Comparison of ENCODE assay signal across 21 mouse cellular contexts in genomic region chr15:96675055-96675454, GRCm38 (mm10). TPM values are rescaled to one million over a fixed set of nuclear protein-coding genes. Genes with fewer than 3 reads are reported as not detected.
A peak's percentile ranks its signal among the peaks of the same experiment; 100 is the strongest.
DNase-seq lines count a peak whose midpoint lies in the region; ATAC-seq and TF ChIP-seq lines count a peak whose summit lies in the region.
"Had no signal": no experiment of that assay in that cellular context is flagged by ENCODE, and none has a peak within 500 bp of the region (broad histone marks: within the 10 kb centered on the region; RNA-seq: fewer than 3 reads in every experiment).

No protein-coding gene starts in this region.

- WGBS in lung, embryonic 14.5 days: 84% methylated on average over 11 of the region's 11 CpGs
- WGBS in lung, adult 2 months: 86% methylated on average over 11 of the region's 11 CpGs

- no peak for DNase-seq in lung, embryonic 14.5 days
- no peak for DNase-seq in lung, adult 2 months
- DNase-seq in ES-CJ7 (ENCODE audit: low read depth, low spot score): peak; percentile 64
- peak; percentile 68 for DNase-seq in ZHBTc4 (ENCODE audit: low read depth, low spot score)
- DNase-seq in yolk sac, embryonic 10.5 days (ENCODE audit: low spot score): peak; percentile 54
- no peak for DNase-seq in cerebellum, postnatal 25 days
- DNase-seq in cerebellum, adult 9-10 months: no peak
- DNase-seq: adrenal gland, postnatal 14 days; cerebellum, adult 11-12 months; cerebellum, adult 9-11 months; embryo, embryonic 11 days; heart, adult 2 months; heart, postnatal 14 days had no signal

- H3K9me3 ChIP-seq in lung, embryonic 14.5 days (ENCODE audit: low read depth, low read length): no peaks in the 10 kb centered on the region
- H3K9me3 ChIP-seq: embryonic facial prominence, embryonic 15.5 days; forebrain, embryonic 10.5 days; heart, embryonic 15.5 days; hindbrain, embryonic 15.5 days had no signal

- no peak overlapping the region for H3K4me3 ChIP-seq in lung, embryonic 14.5 days (ENCODE audit: low read depth, low read length)
- H3K4me3 ChIP-seq in lung, adult 2 months (replicated peaks; ENCODE audit: extremely low read depth, low read depth, low read length): no peak overlapping the region
- H3K4me3 ChIP-seq: embryonic facial prominence, embryonic 15.5 days; erythroblast, embryonic 14.5 days; forebrain, embryonic 10.5 days; heart, adult 2 months; heart, embryonic 15.5 days; hindbrain, embryonic 15.5 days had no signal

- H3K9ac ChIP-seq in lung, embryonic 14.5 days: no peak overlapping the region
- H3K9ac ChIP-seq: embryonic facial prominence, embryonic 15.5 days; heart, embryonic 15.5 days; hindbrain, embryonic 15.5 days had no signal

- TF ChIP-seq CTCF in lung, embryonic 14.5 days (IDR thresholded peaks at IDR 0.05; ENCODE audit: low read depth): no peak
- TF ChIP-seq CTCF in lung, adult 2 months (IDR thresholded peaks at IDR 0.05; ENCODE audit: insufficient read depth, low read length): no peak

- H3K27me3 ChIP-seq in lung, embryonic 14.5 days (ENCODE audit: insufficient read depth, low read length): peaks cover 3% of the 10 kb centered on the region; the same call in 1 of the 2 replicates
- H3K27me3 ChIP-seq: heart, embryonic 15.5 days; hindbrain, embryonic 15.5 days had no signal

- 0 out of 2 replicates have a peak, but pooled peaks have one; percentile 32 for ATAC-seq in lung, embryonic 14.5 days (ENCODE audit: insufficient read depth)
- ATAC-seq: forebrain, embryonic 14.5 days; intestine, embryonic 16.5 days had no signal

- no peak overlapping the region for H3K4me2 ChIP-seq in lung, embryonic 14.5 days
- H3K4me2 ChIP-seq: embryonic facial prominence, embryonic 15.5 days; heart, embryonic 11.5 days; heart, embryonic 15.5 days; hindbrain, embryonic 15.5 days had no signal

- no peak for TF ChIP-seq POLR2A in lung, adult 2 months (IDR thresholded peaks at IDR 0.05; ENCODE audit: borderline replicate concordance, extremely low read depth, low read depth, low read length)

- no peaks in the 10 kb centered on the region for H3K4me1 ChIP-seq in lung, embryonic 14.5 days (ENCODE audit: insufficient read depth)
- H3K4me1 ChIP-seq in lung, adult 2 months (ENCODE audit: control insufficient read depth, insufficient read depth, low read length): no peaks in the 10 kb centered on the region
- H3K4me1 ChIP-seq: forebrain, embryonic 10.5 days had no signal

- H3K36me3 ChIP-seq in lung, embryonic 14.5 days (ENCODE audit: insufficient read depth): no peaks in the 10 kb centered on the region
- H3K36me3 ChIP-seq: embryonic facial prominence, embryonic 15.5 days; forebrain, embryonic 10.5 days; heart, embryonic 15.5 days; hindbrain, embryonic 15.5 days had no signal

- no peak overlapping the region for H3K27ac ChIP-seq in lung, embryonic 14.5 days (ENCODE audit: low read depth)
- H3K27ac ChIP-seq: forebrain, embryonic 10.5 days; heart, adult 2 months; hindbrain, embryonic 15.5 days had no signal

RNA-seq across cellular contexts. Expression of gene Slc38a2, which starts 24.5 kb away (rescaled TPM):
- polyA plus RNA-seq in lung, embryonic 14.5 days (2014; fragmentation: Nextera tagmentation; extraction: Ambion mirVana): 174 and 182 TPM in 2 replicates
- 23.0 and 37.9 TPM in 2 replicates for polyA plus RNA-seq in lung, adult 2 months (2012; rRNA removed)

RNA-seq across cellular contexts. Expression of gene Slc38a1, which starts 32.3 kb away (rescaled TPM):
- polyA plus RNA-seq in lung, embryonic 14.5 days (2014; fragmentation: Nextera tagmentation; extraction: Ambion mirVana): 70.6 and 71.6 TPM in 2 replicates
- polyA plus RNA-seq in lung, adult 2 months (2012; rRNA removed): 17.6 and 19.9 TPM in 2 replicates

Comparison
In these comparisons a context has a peak if more than half of its experiments do, and no peak if none do; other contexts are left out.
1. DNase-seq: peak in ES-CJ7 (single experiment), ZHBTc4 (single experiment) and yolk sac, embryonic 10.5 days (single experiment); none in lung, embryonic 14.5 days (single experiment), lung, adult 2 months (single experiment), cerebellum, postnatal 25 days (0 of 2) and cerebellum, adult 9-10 months (single experiment).